Mouse (Mus musculus) spleen, postnatal 14 days (tissue): Measurements from ENCODE around the gene 5830473C10Rik.
"Not testable (repeated sequence)": the region's sequence is repeated elsewhere in the genome, so short reads cannot be mapped to it uniquely, and the experiment has no call there.

Experiments used
- DNase-seq, 2 experiments: peaks; one replicate each; pipeline ENCODE4 v3.0.0; 2021 to 2022; ENCODE audit warnings: low spot score in 2 of 2

Gene 5830473C10Rik

DNA sequence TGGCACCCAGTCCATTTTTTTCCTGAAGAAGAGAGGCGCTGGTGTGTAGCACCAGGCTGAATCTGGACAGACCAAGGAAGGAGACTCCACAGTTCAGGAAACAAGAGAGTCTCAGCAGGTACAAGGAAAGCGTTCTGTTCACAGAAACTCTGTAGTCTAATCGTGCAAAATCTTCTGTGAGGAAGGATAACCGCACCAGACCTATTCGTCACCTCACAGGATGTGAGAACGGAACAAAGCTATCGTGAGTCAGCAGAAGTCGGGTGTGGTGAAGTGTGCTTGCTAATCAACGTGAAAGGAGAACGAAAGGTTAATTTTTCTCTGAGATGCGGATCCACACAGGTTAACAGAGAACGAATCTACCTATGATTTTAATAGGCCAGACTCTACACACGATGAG lies 34.0 kb downstream of the 5830473C10Rik start:
- no peak for DNase-seq

DNA sequence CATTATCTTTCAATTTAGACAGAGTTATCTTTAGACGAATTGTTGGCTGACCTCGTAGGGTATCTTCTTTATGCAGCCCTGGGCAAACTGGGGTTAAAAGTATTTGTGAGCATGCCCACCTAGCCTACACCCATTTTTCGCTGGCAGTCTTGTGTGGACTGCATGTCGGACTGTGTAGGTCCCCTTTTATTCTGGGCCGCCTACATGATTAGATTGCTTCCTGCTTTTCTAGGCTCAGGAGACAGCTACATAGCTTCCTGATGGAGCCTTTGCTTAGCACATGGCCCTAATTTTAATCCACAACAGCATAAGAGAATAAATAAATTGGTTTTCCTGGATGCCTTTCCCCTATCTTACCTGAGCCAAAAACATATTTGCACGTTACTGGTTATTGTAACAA lies 35.2 kb downstream of the 5830473C10Rik start:
- no peak for DNase-seq

DNA sequence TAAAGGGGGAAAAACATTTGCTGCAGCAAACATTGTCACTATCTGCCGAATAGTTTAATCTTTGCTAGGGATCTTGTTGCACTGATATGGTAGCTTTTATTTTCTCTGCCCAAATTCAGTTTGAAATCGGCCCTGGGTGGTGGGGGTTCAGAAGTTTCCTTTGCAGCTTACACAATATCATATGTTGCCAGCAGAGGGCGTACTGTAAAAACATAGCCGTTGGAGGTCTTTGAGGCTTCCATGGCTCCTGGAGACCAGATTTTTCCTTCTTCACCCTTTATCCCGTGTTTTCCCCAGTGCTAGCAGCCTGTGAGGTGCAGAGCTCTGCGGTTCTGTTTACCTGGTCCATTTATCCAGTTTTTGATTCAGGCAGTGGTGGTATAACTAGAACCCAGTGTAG lies 40.6 kb downstream of the 5830473C10Rik start:
- DNase-seq = peak in 1 of 2 experiments; percentile 17

DNA sequence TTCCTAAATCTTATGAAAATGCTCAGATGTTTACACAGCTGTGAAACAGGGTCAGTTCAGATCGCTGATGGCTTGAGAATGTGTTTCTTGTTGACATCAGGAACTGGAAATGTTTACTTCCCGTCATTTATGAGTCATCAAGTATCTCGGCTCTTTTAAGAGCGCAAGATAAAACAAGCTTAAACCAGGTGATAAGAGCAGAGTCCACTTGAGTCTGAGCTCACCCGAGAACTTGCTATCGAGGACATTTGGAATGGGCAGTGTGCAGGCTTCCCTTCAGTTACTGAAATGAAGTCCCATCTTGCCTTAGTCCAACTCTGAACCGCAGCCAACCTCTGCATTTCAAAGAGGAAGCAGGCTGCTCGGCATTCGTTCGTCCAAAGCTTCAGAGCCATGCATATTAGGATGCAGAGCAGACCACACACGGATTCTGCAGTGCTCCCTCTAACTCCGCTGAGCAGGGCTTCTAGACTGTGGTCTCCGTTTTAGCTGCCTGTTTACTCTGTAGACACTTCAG lies 42.6 kb downstream of the 5830473C10Rik start:
- no peak for DNase-seq

DNA sequence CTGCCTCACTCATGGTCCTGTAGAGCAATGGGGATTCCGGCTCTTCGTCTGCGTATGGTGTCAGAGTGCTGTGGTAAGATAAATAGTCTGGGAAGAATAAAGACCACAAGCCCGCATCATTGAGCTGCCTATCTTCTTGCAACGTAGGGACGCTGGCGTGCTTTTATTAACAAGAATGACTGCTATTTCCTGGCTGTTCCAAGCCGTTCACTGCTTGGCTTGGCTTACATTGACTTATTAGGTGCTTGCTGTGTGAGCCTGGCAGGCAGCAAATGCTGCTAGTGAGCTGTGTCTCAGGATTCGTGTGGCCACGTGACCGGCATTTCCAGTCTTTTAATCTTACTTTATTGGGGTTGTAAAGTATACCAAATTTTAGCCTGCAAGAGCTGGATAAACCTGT lies 48.0 kb downstream of the 5830473C10Rik start:
- no peak for DNase-seq

DNA sequence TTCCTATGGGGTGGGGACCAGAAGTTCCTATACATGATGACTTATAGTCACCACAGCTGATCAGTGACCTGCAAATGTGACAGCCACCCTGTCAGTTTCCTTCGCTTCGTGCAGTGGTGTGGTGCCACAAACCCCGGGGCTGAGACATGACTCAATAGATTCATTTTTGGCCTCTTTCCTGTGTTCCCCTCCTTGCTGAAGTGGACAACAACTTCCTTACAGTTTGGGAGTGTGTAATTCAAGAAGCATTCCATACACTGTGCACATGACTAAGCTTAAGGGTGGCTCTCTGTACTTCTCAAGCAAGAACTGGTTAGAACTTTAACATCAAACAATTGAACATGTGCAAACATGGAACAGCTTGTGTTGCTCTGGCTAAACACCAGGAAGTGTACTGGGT lies 50.5 kb downstream of the 5830473C10Rik start:
- no peak for DNase-seq

DNA sequence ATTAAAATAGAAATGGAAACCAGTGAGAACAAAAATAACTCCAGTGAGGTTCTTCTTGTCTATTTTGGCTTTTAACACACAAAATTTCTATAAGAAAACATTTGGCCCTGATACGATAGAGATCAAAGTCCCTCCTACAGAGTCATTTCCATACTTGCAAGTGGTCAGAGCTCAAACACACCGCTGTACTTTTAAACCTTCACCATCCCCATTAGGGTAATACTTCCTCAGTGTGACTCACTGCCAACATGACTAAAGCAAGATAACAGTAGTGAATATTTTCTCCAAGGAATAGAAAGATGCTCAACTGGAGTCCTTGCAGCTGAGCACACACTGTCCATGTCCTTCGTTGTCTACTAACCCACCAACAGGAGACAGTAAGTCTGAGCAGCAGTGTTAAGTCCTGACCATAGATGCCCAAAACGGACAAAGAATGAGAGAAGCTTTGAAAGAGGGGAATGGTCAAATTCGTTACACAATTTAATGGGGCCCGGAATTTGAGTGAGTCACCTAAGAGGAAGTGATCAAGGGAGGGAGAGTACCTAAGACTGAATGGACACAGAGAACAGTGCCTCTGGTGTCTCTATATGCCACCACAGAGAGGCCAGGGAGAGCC lies 51.2 kb downstream of the 5830473C10Rik start:
- no peak for DNase-seq

DNA sequence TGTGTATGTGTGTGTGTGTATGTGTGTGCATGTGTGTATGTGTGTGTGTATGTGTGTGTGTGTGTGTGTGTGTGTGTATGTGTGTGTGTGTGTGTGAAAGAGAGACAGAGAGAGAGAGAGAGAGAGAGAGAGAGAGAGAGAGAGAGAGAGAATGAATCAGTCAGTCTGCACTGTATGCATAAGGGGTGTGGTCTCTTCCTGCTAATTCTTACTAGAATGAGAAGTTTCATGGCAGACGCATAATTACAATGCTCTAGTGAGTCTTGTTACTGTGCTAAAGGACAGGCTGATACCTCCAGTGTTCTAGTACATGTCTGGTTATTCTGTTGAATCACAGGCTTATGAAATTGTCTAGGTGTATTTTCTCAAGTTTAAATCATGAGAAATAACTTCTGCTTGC lies 51.8 kb downstream of the 5830473C10Rik start:
- not testable (repeated sequence) for DNase-seq

DNA sequence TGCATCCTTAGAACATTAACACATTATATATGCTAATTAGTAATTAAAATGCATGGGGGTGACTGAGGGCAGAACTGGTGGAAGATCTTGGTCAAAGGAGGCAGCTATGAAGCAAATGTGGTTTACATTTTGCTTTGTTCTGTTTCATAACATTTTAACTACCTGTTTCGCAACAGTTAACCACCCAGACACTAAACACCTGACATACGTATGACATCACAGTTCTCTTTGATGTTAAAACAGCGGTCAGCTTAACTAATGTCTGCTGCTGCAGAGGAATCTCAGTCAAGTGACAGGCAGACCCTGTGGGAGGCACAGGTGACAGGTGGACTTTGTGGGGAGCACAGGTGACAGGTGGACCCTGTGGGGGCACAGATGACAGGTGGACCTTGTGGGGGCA lies 57.0 kb downstream of the 5830473C10Rik start:
- DNase-seq = no peak

DNA sequence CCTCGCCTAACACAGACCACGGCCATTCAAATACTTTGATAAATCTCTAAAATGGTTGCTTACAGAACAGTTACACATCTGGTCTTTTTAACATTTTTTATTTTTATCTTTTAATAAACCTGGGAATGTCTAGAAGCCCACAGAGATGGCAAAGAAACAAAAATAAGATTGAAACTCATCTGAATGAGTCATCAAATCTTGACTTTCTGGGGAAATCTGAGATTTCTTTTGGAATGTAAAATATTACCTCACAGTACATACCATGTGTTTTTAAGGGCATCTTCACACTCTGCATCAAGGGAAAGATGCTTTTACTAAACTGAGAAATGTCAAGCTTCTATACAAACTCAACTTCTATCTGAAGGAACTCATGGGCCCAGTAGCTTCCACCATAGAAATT lies 60.4 kb downstream of the 5830473C10Rik start:
- DNase-seq = no peak

DNA sequence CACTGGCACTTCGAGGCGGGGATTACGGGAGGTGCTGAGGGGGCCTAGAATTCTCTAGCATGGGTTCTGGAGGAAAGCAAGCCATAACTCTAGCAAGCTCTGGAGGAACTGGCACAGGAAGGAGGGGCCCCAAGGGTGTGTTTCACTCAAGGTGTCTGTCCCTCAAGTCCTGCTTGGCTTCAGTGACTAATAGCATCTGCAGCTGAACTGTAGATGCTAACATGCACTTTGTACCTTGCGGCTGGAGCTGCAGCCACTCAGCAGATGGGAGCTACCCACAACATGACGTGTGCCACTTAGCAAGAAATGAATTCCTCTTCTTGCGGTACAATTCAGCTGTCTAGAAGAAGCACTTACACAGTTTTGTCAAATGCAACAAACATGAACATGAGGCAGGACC lies 60.8 kb downstream of the 5830473C10Rik start:
- DNase-seq = no peak

DNA sequence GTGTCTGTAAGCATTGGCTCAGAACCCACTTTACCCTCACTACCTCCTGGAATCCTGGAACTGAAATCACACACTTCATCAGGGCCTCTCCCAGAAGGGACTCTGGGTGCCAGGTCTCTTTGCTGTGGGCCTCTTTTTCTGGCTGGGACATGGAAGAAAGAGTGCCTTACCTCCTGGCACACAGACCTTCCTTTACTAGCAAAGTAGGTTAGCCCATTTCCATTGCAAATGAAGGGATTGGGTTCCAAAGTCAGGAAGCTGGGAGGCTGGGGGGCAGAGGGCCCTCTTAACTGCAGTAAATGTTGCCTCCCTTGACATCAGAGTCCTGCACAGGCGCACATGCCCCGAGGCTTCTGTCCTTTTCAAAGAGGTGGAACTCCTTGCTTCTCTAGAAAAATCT lies 62.3 kb downstream of the 5830473C10Rik start:
- DNase-seq = no peak

DNA sequence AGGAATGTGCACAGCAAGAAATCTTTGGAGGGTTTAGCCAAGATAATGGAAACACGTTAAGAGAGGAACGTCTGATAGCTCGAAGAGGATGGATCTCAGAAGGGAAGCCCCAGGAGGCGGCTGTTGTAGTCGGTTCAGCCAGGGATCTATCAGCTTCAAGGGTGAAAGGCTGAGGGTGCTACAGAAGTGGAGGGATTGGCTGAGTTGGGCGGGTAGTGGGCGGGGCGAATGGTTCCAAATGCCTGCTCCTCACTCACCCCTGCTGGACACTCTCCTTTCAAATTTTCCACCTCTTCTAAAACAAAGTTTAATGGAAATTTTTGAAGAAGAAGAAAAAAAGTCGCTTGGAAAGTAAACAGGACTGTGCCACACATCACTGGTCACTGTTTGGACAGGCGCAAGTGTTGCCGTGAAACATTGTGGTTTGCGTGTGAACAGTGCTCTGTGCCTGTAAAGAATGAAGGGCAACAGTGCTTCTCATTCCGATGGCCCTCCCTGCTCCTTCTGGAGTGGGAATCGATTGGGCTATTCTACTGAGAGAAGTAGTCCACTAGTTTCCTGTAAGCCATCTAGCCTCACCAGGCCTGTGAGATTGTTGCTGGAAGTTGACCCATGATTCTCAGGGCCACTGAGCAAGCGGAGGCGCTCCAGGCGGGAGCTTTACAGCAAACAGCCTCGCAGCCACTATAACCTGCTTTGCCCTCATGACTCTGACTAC lies 64.0 kb downstream of the 5830473C10Rik start:
- no peak for DNase-seq

DNA sequence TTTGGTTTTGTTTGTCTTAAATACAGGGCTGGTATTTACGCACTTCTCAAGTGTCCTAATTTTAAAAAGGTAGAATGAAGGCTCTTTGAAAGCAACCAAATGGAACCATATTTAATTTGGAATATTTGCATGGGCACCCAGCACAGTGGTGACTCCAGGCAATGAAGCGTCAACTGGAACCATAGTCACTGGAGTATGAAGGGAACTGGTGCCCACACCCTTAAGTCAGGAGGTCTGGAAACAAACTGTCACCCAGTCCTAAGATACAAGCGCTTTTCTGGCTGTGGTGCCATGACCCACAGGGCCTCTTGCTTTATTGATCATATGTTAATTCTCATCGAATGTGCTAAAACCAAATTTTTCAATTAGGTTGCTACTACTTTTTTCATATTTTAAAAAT lies 66.5 kb downstream of the 5830473C10Rik start:
- no peak for DNase-seq

DNA sequence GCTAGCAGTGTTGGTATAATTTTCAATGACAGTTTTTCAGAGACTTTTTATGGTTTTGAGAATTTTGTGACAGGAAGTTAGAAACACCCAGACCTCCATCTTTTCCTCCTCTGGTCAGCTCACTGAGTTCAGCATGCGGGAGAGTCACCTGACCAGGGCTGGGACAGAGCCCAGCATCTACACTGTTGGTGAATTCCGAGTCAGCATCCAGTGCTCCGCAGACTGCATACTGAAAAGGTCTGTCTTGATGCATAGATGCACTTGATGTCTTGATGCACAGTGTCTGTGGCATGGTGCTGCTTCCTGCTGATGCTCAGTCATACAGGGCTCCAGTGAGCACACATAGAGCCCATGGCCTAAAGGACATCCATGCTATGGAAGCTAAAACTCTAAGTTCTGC lies 67.1 kb downstream of the 5830473C10Rik start:
- no peak for DNase-seq

DNA sequence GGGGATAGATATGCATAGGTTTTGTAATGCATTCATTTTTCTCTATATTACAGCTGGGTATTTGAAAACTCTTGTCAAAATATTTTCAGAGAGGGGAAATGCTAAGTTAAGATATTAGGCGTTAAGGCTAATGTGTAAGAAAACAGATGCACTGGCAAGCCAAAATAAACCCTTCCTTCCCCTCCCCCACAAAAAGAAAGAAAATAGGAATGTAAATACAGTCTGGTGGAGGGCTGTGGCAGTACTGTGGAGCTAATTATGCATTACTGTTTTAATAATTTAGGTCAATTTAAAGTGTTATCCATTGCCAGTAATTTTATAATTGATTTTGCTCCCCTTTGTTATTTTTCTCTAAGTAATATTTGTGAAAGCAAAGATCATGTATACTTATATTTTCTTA lies 67.6 kb downstream of the 5830473C10Rik start:
- DNase-seq = no peak

DNA sequence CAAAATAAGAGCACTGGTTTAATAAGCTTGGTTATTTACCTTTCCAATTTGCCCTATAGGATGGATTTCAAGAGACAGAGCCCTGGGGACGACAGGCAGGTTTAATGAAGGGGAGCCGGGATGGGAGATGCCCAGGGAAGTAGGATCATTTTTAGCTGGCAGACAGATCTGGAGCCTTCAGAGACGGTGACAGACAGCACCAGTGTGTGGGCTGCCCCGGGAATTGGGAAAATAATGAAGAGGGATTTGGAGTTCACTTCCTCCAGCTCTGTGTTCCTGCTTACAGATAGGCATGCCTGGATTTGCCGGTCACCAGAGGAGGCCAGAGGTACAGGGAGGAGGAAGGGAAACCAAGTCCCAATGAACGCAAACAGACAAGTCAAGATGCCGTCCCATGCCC lies 74.0 kb downstream of the 5830473C10Rik start:
- no peak for DNase-seq

DNA sequence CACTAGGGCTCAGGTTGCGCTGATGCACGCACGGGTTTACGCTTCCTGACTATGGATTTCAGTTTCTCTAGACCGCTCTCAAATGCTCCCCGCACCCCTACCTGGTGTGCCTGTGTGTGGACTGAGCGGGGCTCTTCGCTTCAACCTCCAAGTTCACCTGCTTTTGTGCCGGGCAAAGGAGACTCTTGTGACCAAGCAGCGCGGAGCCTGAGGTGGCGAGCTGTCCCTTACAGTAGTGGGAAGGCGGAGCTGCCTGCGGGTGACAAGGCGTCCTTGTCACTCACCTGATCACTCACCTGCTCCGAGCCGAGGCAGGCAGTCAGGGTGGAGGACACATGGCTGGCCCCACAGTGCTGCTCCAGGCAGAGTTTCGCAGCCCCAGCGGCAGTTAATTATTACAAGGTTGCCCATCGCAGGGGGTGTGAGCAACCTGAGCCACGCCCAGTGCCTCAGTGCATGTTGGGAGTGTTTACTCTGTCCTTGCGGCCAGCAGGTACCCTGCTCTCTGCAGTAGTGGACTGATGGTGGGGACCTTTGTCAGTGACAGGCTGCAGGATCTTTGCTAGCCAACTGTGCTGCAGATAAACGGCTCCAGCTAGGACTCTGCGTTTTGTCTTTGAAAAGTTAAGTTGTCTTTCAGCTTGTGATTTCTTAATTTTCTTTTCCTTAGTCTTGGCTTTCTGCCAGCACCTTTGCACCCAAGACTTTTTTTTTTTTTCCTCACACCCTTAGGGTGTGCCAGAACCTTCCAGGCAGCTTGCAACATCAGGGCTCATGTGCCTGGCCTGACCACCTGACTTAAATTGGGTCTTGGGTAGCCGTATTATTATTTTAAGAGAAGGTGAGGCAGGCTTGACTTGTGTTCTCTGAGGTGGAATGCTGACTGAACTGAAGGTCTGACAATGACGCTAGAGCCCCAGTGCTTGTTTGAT lies 79.6 kb downstream of the 5830473C10Rik start, which contains the start of gene Rassf6:
Gene Rassf6, minus strand, starts transcription at position 372 of the 932 bp plus-strand sequence.
- DNase-seq = no peak

DNA sequence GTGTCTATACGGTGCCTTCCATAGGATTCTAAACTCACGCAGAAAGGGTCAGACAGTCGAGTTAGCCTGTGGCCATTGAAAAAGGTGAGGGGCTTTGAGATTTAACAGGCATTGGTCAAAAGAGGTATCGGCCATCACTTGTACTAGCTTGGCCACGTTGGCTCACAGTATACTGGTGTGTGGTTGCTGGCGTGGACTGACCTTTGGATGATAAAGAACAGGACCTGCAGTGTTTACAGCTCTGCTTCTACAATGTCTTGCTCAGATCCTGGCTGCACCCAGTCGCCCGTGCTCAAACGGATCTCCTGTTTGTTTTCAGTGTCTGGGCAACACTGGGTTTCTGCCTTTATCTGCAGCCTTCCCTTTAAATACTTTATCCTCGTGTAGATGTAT lies 80.3 kb downstream of the 5830473C10Rik start:
- DNase-seq = no peak

DNA sequence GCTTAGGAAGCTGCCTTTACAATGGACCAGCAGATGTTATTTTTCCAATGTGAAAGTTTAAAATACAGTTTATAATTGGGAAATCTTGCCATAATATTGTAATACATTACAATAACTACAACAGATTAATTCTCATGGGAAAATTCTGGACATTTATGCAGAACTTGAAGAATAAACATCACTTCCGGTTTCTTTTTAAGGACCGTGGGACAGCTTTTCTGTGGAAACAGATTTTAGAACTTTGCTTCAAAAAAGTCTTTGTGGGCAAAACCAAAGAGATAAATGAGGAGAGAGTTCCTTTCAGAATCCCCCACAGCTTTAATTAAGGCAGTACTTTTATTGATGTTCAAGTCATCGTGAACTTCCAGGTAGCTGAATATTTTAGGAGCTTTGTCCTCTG lies 84.7 kb downstream of the 5830473C10Rik start:
- no peak for DNase-seq

DNA sequence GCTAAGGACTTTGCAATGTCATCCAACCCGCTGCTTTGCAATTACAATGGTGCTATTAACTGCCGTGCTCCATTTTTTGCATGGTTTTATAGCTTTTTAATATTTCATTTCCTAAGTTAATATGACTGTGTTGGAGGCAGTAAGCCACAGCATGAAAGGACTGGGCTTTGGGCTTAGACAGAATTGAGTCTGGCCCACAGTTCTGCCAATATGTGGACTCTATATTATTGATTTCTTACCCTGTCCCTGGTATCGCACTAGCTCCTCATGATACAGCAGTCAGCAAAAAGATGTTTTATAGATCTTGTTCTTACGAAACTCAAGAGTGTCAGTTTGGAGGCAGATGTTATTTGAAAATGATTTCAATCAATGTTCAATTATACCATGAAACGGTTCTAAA lies 85.5 kb downstream of the 5830473C10Rik start:
- DNase-seq = no peak
